Mouse (Mus musculus): ENCODE data around the gene Gpr61. TPM values are rescaled to one million over a fixed set of nuclear protein-coding genes. Genes with fewer than 3 reads are reported as not detected.

Gene Gpr61
- total and polyA plus RNA-seq, 2 experiments = not detected

DNA sequence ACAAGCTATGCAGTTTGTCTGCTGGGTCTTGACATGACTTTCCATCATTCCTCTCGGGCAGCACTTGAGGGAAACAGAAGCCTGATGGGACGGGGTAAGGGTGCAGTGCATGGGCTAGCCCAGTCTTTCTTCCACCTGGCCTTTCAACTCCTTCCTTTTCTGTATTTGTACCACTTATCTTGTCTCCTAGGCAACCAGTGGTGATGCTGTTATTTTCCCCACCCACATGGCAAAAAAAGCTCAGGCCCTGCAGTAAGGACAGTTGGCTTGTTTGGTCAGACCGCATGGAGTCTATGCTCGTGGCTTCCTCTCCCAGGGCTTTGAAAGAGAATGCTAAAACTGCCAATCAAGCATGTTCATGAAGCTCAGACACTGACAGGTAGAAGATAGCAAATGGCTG lies 39.0 kb upstream of the Gpr61 start:
- H3K79me2 ChIP-seq (ENCODE audit: control insufficient read depth, insufficient read depth, low read length) = no peaks in the 10 kb centered on the region
- no peaks in the 10 kb centered on the region for H3K27me3 ChIP-seq (ENCODE audit: control insufficient read depth, insufficient read depth, low read length)
- H3K4me3 ChIP-seq (ENCODE audit: insufficient read depth, low read depth, low read length) = no peak overlapping the region
- DNase-seq (ENCODE audit: extremely low read depth, low read depth, low spot score) = no peak
- no peak overlapping the region for H3K27ac ChIP-seq (replicated peaks; ENCODE audit: insufficient read depth, low read depth, low read length)
- H3K9ac ChIP-seq (ENCODE audit: low read depth, low read length) = no peak overlapping the region
- no peaks in the 10 kb centered on the region for H3K36me3 ChIP-seq (ENCODE audit: control insufficient read depth, insufficient read depth, low read length)
- no peaks in the 10 kb centered on the region; the same call in 1 of the 2 replicates for H3K4me1 ChIP-seq (ENCODE audit: control insufficient read depth, insufficient read depth, low read length)
- WGBS = 79% methylated on average over 4 of the region's 4 CpGs
- TF ChIP-seq CTCF (IDR thresholded peaks at IDR 0.05; ENCODE audit: low read depth, low read length) (no peak), POLR2A (IDR thresholded peaks at IDR 0.05; ENCODE audit: extremely low read depth, insufficient read depth, low read length) (no peak)

DNA sequence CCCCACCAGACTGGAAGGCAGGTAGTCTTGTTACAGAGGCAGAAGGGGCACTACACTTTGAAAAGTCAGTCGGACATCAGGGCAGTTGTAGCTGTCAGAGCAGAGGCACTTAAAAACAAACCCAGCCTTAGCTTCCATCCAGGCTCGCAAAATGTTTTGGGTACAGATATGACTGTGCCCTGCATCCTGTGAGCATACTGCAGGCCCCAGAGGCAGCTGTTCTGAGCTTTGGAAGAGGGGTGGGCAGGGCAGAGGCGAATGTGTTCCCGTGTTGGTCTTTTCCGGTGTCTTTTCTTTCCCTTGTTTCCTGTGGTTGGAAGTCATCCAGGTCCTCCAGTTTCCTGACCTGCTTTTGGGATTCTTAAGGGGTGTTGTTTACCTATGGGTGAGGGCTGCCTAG lies 35.2 kb upstream of the Gpr61 start:
- TF ChIP-seq POLR2A (IDR thresholded peaks at IDR 0.05; ENCODE audit: extremely low read depth, insufficient read depth, low read length) (no peak), CTCF (IDR thresholded peaks at IDR 0.05; ENCODE audit: low read depth, low read length) (no peak)
- H3K27ac ChIP-seq (replicated peaks; ENCODE audit: insufficient read depth, low read depth, low read length) = no peak overlapping the region
- no peaks in the 10 kb centered on the region for H3K27me3 ChIP-seq (ENCODE audit: control insufficient read depth, insufficient read depth, low read length)
- H3K4me1 ChIP-seq (ENCODE audit: control insufficient read depth, insufficient read depth, low read length) = peaks cover 5% of the 10 kb centered on the region
- 60% methylated on average over 5 of the region's 5 CpGs for WGBS
- no peak overlapping the region for H3K9ac ChIP-seq (ENCODE audit: low read depth, low read length)
- H3K4me3 ChIP-seq (ENCODE audit: insufficient read depth, low read depth, low read length) = no peak overlapping the region
- H3K79me2 ChIP-seq (ENCODE audit: control insufficient read depth, insufficient read depth, low read length) = no peaks in the 10 kb centered on the region
- DNase-seq (ENCODE audit: extremely low read depth, low read depth, low spot score) = no peak
- no peaks in the 10 kb centered on the region for H3K36me3 ChIP-seq (ENCODE audit: control insufficient read depth, insufficient read depth, low read length)

DNA sequence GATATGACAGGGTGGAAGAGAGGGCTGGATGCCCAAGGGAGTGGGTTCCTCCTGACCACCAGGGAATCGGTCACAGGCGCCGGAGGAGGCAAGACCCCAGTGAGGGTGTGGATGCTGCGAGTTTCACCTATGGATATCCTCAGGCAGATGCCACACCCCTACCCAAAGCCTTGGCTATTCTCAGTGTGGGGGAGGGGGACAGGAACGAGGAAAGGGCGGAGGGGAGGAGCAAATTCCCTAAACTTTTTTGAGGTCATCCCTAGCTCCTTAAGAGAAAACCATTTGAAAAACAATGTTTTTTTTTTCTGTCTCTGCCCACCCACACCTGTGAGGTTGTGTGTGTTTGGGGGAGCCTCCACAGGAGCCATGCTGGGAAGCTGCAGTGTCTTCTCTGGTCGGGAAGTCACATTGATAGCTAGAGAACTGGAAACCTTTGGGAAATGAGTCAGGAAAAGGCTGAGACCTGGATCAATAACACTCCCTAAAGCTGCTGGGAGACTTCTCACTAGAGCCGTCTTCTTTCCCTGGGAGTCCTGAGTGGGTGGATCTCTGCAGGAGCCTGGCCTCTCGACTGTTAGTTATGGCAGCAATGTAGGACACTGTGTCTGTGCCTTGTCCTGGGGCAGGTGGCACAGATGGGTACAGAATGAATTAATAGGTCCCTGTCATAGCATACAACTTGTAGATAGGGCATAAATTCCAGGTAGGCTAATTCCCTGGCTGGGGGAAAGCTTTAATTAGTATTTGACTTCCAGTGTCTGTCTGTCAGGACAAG lies 34.2 kb upstream of the Gpr61 start:
- H3K79me2 ChIP-seq (ENCODE audit: control insufficient read depth, insufficient read depth, low read length) = no peaks in the 10 kb centered on the region
- H3K27me3 ChIP-seq (ENCODE audit: control insufficient read depth, insufficient read depth, low read length) = no peaks in the 10 kb centered on the region
- no peak overlapping the region for H3K9ac ChIP-seq (ENCODE audit: low read depth, low read length)
- no peaks in the 10 kb centered on the region for H3K36me3 ChIP-seq (ENCODE audit: control insufficient read depth, insufficient read depth, low read length)
- DNase-seq (ENCODE audit: extremely low read depth, low read depth, low spot score) = no peak
- H3K4me1 ChIP-seq (ENCODE audit: control insufficient read depth, insufficient read depth, low read length) = peaks cover 5% of the 10 kb centered on the region
- 90% methylated on average over 9 of the region's 9 CpGs for WGBS
- no peak overlapping the region for H3K27ac ChIP-seq (replicated peaks; ENCODE audit: insufficient read depth, low read depth, low read length)
- H3K4me3 ChIP-seq (ENCODE audit: insufficient read depth, low read depth, low read length) = no peak overlapping the region
- no peak for TF ChIP-seq CTCF (IDR thresholded peaks at IDR 0.05; ENCODE audit: low read depth, low read length)
- TF ChIP-seq POLR2A (IDR thresholded peaks at IDR 0.05; ENCODE audit: extremely low read depth, insufficient read depth, low read length) = no peak

DNA sequence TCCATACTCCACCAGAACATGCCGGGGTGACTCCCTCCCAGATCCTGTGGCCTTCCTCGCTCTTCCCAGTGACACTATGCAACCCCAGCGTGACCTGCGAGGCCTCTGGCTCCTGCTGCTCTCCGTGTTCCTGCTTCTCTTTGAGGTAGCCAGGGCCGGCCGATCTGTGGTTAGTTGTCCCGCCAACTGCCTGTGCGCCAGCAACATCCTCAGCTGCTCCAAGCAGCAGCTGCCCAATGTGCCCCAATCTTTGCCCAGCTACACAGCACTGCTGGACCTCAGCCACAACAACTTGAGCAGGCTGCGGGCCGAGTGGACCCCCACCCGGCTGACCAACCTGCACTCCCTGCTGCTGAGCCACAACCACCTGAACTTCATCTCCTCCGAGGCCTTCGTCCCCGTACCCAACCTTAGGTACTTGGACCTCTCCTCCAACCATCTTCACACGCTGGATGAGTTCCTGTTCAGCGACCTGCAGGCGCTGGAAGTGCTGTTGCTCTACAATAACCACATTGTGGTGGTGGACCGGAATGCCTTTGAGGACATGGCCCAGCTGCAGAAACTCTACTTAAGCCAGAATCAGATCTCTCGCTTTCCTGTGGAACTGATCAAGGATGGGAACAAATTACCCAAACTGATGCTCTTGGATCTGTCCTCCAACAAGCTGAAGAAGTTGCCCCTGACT lies 32.6 kb upstream of the Gpr61 start:
- Histone ChIP-seq H3K27me3 (ENCODE audit: control insufficient read depth, insufficient read depth, low read length) (no peaks in the 10 kb centered on the region), H3K27ac (replicated peaks; ENCODE audit: insufficient read depth, low read depth, low read length) (no peak overlapping the region), H3K9ac (ENCODE audit: low read depth, low read length) (no peak overlapping the region), H3K4me1 (ENCODE audit: control insufficient read depth, insufficient read depth, low read length) (peaks cover 5% of the 10 kb centered on the region), H3K79me2 (ENCODE audit: control insufficient read depth, insufficient read depth, low read length) (no peaks in the 10 kb centered on the region), H3K4me3 (ENCODE audit: insufficient read depth, low read depth, low read length) (no peak overlapping the region), H3K36me3 (ENCODE audit: control insufficient read depth, insufficient read depth, low read length) (no peaks in the 10 kb centered on the region)
- 73% methylated on average over 20 of the region's 20 CpGs for WGBS
- no peak for DNase-seq (ENCODE audit: extremely low read depth, low read depth, low spot score)
- TF ChIP-seq POLR2A (IDR thresholded peaks at IDR 0.05; ENCODE audit: extremely low read depth, insufficient read depth, low read length) = no peak
- no peak for TF ChIP-seq CTCF (IDR thresholded peaks at IDR 0.05; ENCODE audit: low read depth, low read length)

DNA sequence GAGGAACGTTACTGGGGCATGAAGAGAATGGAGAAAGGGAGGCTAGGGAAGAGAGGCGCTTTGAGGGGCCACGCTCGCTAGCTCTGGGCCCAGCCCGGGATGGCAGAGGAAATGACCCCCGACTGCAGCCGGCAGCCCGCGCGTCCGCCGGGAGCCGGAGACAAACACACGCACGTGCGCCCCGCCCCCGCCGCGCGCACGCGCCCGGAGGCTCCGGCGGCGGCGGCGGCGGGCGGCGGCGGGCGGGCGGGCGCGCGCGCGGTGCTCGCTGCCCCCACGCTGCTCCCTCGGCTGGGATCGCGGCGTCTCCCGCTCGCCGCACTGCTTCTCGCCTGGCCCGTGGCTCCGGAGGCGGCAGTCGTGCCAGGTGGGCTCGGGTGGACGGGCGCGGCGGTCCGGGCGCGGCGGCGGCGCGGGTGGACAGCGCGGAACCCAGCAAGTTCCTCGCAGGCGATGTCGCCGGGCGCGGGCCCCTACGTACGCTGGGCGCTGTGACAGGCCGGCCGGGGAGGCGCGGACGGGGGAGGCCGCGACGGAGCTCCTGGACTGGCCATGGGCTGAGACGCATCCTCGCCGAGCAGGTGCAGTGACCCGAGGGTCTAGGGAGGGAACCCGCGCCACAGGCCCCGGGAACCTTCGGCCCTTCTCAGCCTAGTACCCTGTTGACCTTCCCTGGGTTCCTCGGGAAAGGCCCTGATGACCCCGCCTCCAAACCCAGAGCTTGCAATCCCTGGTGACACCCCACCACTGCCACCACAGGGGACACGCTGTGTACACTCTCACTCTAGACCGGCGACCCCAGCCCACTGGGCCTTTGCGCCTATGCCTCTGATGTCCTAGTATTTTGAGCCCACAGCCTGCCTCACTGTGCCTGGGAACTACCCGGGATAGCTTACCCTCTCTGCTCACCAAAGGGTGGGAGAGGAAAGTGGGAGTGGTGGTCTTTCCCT lies 31.7 kb upstream of the Gpr61 start, which contains the start of gene Amigo1:
Gene Amigo1, plus strand, starts transcription at position 238 of the 950 bp plus-strand sequence.
- DNase-seq (ENCODE audit: extremely low read depth, low read depth, low spot score) = no peak
- Histone ChIP-seq H3K36me3 (ENCODE audit: control insufficient read depth, insufficient read depth, low read length) (no peaks in the 10 kb centered on the region), H3K4me3 (ENCODE audit: insufficient read depth, low read depth, low read length) (peak within 1 kb of the TSS; percentile 84), H3K27me3 (ENCODE audit: control insufficient read depth, insufficient read depth, low read length) (no peaks in the 10 kb centered on the region), H3K79me2 (ENCODE audit: control insufficient read depth, insufficient read depth, low read length) (no peaks in the 10 kb centered on the region), H3K27ac (replicated peaks; ENCODE audit: insufficient read depth, low read depth, low read length) (no peak within 1 kb of the TSS), H3K4me1 (ENCODE audit: control insufficient read depth, insufficient read depth, low read length) (peaks cover 5% of the 10 kb centered on the region), H3K9ac (ENCODE audit: low read depth, low read length) (peak within 1 kb of the TSS; percentile 96)
- no peak for TF ChIP-seq CTCF (IDR thresholded peaks at IDR 0.05; ENCODE audit: low read depth, low read length)
- TF ChIP-seq POLR2A (IDR thresholded peaks at IDR 0.05; ENCODE audit: extremely low read depth, insufficient read depth, low read length) = no peak
- WGBS = 3% methylated on average over 95 of the region's 100 CpGs
